Mouse (Mus musculus) erythroblast, adult 5-6 weeks (primary cell): ENCODE measurements at regions not wholly inside any gene's neighbourhood (a gene's known extent, or its start where the extent isn't known, plus 50 kb on each side); places are given as distances from the start of the nearest gene placed in this dataset.
"Not testable (repeated sequence)": the region's sequence is repeated elsewhere in the genome, so short reads cannot be mapped to it uniquely, and the experiment has no call there.

Experiments
- ATAC-seq: replicated peaks from 2 replicates; pipeline ENCODE4 v1.8.0; 2016; ENCODE audit warnings: moderate number of reproducible peaks, mild to moderate bottlenecking, moderate TSS enrichment, inconsistent platforms; ENCODE audit not compliant: poor library complexity, low FRiP score, severe bottlenecking

DNA sequence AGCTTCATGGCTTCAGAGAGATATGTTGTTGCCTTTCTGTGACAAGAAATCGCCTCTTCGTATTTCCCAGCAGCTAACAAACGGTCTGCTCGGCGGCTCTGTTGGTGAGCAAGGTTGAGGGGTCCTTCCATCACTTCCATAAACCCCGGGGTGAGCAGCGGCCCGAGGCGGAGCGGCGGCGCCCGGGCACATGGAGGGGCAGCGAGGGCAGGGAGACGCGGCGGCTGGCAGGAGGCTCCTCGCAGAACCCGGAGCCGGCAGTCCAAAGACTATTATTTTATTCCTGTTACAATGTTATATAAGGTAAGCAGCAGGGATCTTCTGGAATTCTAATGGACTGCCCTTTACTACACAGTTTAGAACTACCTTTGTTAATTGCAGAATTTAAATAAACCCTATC is 366.9 kb upstream of the Olfr1507 start:
- not testable (repeated sequence) for ATAC-seq

GRCm38 (mm10) chr14:52855339-52855738 is 359.8 kb upstream of the Olfr1507 start:
- not testable (repeated sequence) for ATAC-seq

DNA sequence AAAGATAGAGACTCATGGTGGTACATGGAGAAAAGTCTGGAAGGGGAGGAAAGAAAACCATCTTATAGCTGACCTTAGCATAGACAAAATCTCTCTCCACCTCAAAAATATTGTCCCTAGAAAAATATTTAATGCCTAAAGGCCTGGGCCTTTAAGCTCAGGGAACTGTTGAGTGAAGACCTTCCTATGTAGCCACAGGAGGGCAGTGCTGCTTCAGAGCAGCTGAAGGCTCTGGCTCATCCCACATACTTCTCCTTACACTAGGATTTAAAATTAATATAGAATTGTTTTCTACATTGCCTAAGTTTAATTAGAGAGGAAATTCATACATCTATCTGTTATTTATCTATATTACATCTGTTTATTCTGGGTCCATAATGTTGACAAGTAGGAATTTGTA is 358.0 kb upstream of the Olfr1507 start:
- ATAC-seq = not testable (repeated sequence)

- not testable (repeated sequence) for ATAC-seq
These were observed 352.4 kb upstream of the Olfr1507 start for GRCm38 (mm10) chr14:52847970-52848369.

GRCm38 (mm10) chr14:52824005-52824404 is 328.5 kb upstream of the Olfr1507 start:
- not testable (repeated sequence) for ATAC-seq

DNA sequence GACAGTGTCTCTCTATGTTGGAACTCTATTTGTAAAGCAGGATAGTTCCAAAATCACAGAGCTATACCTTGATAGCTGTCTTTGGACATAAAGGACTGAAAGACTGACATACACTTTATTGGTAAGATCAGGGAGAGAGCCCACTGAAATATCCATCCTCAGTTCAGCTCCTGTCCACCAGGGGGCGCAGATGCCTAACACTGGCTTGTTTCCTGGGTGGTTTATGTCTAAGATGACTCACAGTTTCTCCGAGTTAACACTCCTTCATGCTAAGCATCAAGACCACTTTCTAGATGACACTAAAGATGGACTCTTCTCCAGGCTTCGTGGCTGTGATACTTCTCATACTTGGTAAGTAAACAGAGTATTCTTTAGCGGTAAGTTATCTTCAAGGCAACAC is 326.1 kb upstream of the Olfr1507 start:
- ATAC-seq = peak; percentile 81

GRCm38 (mm10) chr14:52811128-52811415 is 315.5 kb upstream of the Olfr1507 start:
- not testable (repeated sequence) for ATAC-seq

GRCm38 (mm10) chr14:52810275-52811127 is 315.0 kb upstream of the Olfr1507 start:
- 0 out of 2 replicates have a peak, but pooled peaks have one; percentile 60 for ATAC-seq

- ATAC-seq = not testable (repeated sequence)
These were observed 306.2 kb upstream of the Olfr1507 start for GRCm38 (mm10) chr14:52801705-52802104.

DNA sequence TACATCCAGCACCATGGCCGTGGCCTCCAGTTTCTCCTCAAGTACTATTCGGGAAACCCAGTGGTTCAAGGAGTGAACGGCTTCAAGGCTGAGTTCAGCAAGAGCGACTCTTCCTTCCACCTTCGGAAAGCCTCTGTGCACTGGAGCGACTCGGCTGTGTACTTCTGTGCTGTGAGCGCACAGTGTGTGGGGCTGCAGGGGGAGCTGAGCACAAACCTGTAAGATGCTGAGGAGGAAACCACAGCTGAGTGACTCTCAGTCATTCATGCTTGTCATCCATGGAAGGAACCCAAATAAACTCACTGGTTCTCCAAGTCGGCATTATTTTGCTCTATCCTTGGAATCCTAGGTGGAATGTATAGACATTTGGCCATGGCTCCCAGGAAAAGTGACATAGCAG is 297.1 kb upstream of the Olfr1507 start:
- ATAC-seq = not testable (repeated sequence)

DNA sequence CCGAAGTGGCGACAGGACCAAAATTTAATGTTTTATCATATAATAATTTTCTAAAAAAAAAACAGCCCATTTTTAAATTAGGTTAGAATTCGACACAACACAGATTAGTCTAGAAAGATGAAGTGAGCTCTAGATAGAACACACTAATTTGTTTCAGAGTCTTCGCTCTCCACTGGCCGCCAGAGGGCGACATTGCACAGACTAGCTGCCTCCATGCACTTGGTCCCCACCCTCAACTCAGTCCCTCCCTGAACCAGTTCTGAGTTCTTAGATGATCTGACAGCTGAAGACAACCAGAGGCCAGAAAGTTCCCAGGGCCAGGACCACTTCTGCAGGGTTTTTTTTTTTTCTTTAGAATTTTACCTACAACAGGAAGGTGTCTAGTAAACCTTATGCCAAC is 296.3 kb upstream of the Olfr1507 start:
- not testable (repeated sequence) for ATAC-seq

DNA sequence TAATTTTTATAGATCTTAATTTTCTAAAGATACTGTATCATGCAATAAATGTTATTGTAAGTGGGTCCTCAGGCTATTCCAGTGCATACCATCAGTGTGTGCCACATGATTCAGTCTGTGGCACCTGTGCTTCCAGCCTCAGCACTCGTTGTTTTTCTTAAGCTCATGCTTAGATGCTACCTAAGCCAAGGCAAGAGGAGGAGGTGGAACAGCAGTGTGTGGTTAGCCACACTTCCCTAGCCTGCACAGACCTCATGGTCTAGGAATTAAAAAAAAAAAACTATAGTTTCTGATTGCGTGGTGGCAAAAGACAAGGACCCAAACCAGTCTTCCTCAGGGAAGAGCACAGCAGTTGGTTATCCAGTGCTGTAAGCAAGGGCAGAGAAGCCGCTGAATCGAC is 287.3 kb upstream of the Olfr1507 start:
- not testable (repeated sequence) for ATAC-seq

DNA sequence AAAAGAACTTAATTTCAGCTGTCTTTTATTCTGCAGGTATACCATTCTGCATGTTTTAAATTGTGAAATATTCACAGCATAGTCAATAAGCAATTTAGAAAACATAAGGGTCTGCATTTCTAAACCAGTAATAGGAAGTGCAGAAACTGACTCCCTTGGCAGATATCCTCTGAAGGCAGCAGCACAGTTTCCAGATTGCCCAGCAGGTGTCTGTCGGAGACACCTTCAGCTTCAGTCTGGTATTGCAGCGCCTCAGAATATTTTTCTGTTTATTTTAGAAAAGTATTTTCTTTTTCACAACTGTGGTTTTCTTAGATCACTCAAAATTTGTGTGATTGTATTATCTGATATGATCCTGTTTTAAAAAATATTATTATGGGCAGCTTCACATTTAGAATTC is 280.3 kb upstream of the Olfr1507 start:
- not testable (repeated sequence) for ATAC-seq

DNA sequence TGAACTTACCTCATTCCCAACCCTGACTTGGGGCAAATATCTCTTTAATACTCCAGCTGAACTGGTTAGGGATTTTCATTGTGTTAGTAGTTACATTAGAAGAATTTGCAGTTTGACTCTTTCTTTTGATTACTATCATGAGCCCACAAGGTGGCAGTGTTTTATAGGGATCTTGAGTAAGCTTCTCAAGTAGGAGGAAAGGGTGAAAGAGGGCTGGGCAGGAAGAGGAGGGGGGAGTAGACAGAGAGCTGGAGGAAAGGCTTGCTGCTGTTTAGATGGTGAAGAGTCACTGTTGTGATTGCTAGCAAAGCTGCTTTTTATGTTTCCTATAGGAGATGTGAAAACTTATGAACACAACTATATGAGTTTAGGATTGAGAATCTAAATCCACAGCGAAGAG is 273.9 kb upstream of the Olfr1507 start:
- not testable (repeated sequence) for ATAC-seq

DNA sequence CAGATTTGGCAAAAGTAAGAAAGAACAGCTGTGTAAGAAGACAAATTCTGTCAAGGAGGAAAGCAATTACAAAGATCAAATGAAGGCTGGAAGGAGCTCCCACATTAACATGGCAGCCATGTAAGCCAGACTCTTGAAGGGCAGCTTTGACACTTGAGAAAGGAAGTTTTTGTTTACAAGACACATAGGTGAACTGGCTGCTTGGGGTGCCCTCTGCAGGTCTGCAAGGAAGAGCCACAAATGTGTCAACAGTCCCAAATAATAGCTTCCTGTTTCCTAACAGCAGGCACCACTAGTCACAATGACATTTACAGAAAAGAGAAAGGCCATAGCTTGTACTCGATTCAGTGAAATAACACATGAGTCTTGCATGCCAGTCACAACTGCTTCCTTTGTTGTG is 256.6 kb upstream of the Olfr1507 start:
- ATAC-seq = not testable (repeated sequence)

DNA sequence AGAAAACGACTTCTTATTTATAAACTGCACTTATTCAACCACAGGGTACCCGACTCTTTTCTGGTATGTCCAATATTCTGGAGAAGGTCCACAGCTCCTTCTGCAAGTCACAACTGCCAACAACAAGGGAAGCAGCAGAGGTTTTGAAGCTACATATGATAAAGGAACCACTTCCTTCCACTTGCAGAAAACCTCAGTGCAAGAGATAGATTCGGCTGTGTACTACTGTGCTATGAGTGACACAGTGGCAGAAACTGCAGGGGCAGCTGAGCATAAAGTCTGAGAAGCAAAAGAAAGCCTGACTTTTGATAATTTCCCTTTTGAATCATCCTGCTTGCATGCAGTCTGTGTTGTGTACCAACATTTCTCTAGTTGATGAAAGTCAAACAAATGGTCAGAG is 231.1 kb upstream of the Olfr1507 start:
- not testable (repeated sequence) for ATAC-seq

- not testable (repeated sequence) for ATAC-seq
These were observed 229.4 kb upstream of the Olfr1507 start for GRCm38 (mm10) chr14:52724988-52725387.

GRCm38 (mm10) chr14:52720640-52721039 is 225.1 kb upstream of the Olfr1507 start:
- ATAC-seq = no peak

DNA sequence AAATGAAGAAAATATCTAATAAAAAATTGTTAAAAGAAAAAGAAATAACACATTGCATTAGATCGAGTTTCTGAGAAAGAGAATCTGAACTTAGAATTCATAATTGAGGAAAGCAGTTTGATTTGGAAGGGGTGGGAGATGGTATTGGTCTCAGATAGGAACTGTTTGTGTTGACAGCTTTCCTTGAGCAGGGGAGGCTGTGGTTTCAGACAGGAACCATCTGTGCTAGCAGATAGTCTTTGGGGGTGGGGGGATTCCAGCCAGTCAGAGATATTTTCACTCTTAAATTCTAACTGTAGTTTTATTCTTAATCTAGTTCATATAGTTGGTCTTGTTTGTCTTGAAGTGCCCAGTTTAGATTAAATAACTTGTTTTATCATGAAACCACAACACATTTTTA is 205.3 kb upstream of the Olfr1507 start:
- ATAC-seq = not testable (repeated sequence)

DNA sequence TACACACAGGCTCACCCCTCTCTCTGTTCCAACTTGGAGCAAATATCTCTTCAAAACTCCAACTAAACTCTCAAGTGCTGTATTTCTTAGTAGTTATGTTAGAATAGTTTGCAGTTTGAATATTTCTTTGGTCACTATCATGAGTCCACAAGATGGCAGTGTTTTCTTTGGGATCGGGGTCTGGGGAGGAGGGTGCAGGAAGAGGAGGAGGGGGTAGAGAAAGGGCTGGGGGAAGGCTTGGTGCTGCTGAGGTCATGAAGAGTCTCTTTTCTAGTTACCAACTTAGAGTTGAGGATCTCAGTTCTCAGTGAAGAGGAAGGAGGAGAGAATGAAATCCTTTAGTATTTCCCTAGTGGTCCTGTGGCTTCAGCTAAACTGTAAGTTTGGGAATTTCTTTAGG is 188.1 kb upstream of the Olfr1507 start:
- ATAC-seq = not testable (repeated sequence)

- ATAC-seq = no peak
These were observed 158.8 kb upstream of the Olfr1507 start for GRCm38 (mm10) chr14:52654355-52654754.

- ATAC-seq = no peak
These were observed 142.6 kb upstream of the Olfr1507 start for GRCm38 (mm10) chr14:52638179-52638578.
